Mouse (Mus musculus): ENCODE data around the gene Galnt18.

Gene Galnt18

GRCm38 (mm10) chr7:111452000-111452399 is 327.8 kb downstream of the Galnt18 start:
- no peak for DNase-seq

- DNase-seq: no peak
Measured at GRCm38 (mm10) chr7:111450286-111451095, 329.3 kb downstream of the Galnt18 start.

- DNase-seq: no peak
Measured at GRCm38 (mm10) chr7:111433173-111433572, 346.6 kb downstream of the Galnt18 start.

GRCm38 (mm10) chr7:111427392-111427791 is 352.4 kb downstream of the Galnt18 start:
- DNase-seq: no peak
